Mouse (Mus musculus): Measurements from ENCODE around the gene Trak1.

Trak1 gene

GRCm38 (mm10) chr9:121479453-121479852, 182.2 kb downstream of the Trak1 start:
- DNase-seq (ENCODE audit: low read depth, low spot score) = peak; percentile 57

GRCm38 (mm10) chr9:121487216-121487615, 189.9 kb downstream of the Trak1 start:
- peak; percentile 62 for DNase-seq (ENCODE audit: low read depth, low spot score)

DNA sequence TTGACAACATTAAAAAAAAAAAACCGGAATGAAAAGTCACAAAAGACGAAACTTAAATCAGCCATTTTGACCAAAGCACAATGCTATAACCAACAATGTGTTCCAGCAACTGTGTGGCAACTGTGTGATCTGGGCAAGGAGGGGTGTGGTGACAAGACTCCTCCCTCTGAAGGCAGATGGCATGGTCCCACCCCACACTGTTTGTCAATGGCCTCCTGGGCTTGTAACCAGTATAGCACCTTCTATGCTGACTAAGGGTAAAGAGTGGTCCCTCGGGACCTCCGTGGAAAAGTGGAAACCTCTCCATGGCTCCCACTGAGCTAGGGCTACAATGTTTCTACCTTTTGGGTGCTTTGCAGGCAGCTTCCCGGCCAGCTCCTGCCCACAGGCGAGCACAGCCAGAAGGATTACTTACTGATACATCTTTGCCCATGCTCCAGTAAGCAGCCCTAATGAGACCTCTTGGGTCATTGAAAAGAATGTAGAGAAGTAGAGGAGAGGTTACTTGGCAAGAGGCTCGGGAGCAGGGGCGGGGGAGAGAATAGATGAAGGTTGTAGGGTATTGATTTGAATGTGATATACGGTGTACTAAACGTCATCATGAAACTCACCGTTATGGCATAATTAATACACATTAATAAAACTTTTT, 194.4 kb downstream of the Trak1 start:
- no peak for DNase-seq (ENCODE audit: low read depth, low spot score)

- no peak for DNase-seq (ENCODE audit: low read depth, low spot score)
Measured at GRCm38 (mm10) chr9:121494006-121494767, 196.9 kb downstream of the Trak1 start.

- DNase-seq (ENCODE audit: low read depth, low spot score) = peak; percentile 67
Measured at GRCm38 (mm10) chr9:121495529-121495928, 198.2 kb downstream of the Trak1 start, which contains the start of gene Cck. Gene Cck (minus strand): TSS chr9:121495694.

DNA sequence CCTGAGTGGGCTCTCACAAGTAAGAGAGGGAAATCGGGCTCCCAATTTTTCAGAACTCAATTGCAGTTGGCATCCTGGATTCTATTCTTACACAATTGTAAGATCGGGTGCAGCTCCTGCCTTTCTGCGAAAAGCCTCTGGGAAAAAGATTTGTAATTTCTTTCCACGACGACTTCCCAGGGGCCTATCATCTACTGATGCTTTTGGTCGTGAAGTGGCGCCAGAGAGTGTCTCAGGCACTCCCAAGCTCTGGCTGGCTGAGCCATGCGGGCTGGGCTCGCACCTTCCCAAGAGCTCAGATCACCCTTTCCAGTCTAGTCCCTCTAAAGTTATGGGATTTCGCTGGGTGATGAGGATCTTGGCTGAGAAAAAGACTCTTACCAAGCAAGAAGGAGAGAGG, 198.8 kb downstream of the Trak1 start:
- DNase-seq (ENCODE audit: low read depth, low spot score) = no peak

GRCm38 (mm10) chr9:121505346-121505745, 208.0 kb downstream of the Trak1 start:
- DNase-seq (ENCODE audit: low read depth, low spot score) = peak; percentile 89

- peak; percentile 94 for DNase-seq (ENCODE audit: low read depth, low spot score)
Measured at GRCm38 (mm10) chr9:121506478-121507180, 209.3 kb downstream of the Trak1 start.

DNA sequence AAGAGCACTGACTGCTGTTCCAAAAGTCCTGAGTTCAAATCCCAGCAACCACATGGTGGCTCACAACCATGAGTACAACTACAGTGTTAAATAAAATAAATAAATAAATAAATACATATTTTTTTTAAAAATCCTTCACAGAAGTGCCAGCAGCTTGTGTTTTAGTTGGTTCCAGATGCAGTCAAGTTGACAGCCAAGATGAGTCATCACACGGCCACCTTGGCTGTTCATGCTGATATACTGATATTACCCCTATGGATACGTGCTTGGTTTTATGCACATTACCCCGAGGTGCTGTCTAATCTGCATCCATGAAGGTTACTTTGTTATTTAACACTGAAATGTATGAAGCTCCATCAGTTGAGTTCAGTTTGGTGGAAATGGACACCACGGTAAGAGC, 214.6 kb downstream of the Trak1 start:
- no peak for DNase-seq (ENCODE audit: low read depth, low spot score)

GRCm38 (mm10) chr9:121514462-121514861, 217.2 kb downstream of the Trak1 start:
- DNase-seq (ENCODE audit: low read depth, low spot score) = no peak

DNA sequence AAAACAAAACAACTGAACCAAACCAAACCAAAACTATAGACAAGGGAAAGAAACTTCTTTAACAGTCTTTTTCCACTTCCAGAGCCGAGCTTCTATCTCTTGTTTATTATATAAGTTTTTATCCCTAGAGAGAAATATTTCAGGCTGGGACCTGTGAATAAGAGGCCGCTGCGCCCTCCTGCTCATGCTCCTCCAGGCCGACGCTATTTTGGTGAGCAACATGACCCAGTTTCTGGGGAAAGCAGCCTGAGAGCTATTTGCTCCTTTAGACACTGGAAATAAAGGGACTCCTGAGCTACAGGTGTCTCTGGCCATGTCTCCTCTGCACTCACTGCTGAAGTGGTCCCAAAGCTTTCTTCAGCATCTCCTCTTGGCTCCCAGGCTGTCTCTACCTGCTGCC, 222.7 kb downstream of the Trak1 start:
- DNase-seq (ENCODE audit: low read depth, low spot score) = no peak

Data from telencephalon, adult 2 months (tissue).